Mouse (Mus musculus) stomach, embryonic 14.5 days (tissue): ENCODE measurements around the gene Zfp335. TPM values are rescaled to one million over a fixed set of nuclear protein-coding genes. Genes with fewer than 3 reads are reported as not detected.

ENCODE experiments used
- ATAC-seq: fragments of 200-750 bp; cut with Nextera tagmentation; 2 replicates; pipeline ENCODE4 v1.8.0; 2017; ENCODE audit warnings: low read depth, moderate TSS enrichment; ENCODE audit not compliant: insufficient number of reproducible peaks, insufficient read depth, low FRiP score
- H3K27ac ChIP-seq: fragments of 300-500 bp; sonication (generic); 2 replicates; pipeline ENCODE4 v1.5.1; 2014; ENCODE audit warnings: mild to moderate bottlenecking, low read length, moderate library complexity, mixed read lengths
- H3K27me3 ChIP-seq: fragments of 300-500 bp; sonication (generic); 2 replicates; pipeline ENCODE4 v1.6.1; 2014; ENCODE audit warnings: low read length, control low read depth, mixed read lengths; ENCODE audit not compliant: control insufficient read depth, insufficient read depth
- H3K36me3 ChIP-seq: fragments of 300-500 bp; sonication (generic); 2 replicates; pipeline ENCODE4 v1.6.1; 2014; ENCODE audit warnings: mild to moderate bottlenecking, control low read depth, low read length, moderate library complexity, mixed read lengths; ENCODE audit not compliant: control insufficient read depth, insufficient read depth
- H3K4me1 ChIP-seq: fragments of 300-500 bp; sonication (generic); 2 replicates; pipeline ENCODE4 v1.6.1; 2014; ENCODE audit warnings: low read length, control low read depth, mixed read lengths; ENCODE audit not compliant: control insufficient read depth, insufficient read depth
- H3K4me2 ChIP-seq: fragments of 300-500 bp; sonication (generic); replicated peaks from 2 replicates; pipeline ENCODE4 v1.6.1; 2014; ENCODE audit warnings: low read depth, low read length, control low read depth
- H3K4me3 ChIP-seq: fragments of 300-500 bp; sonication (generic); 2 replicates; pipeline ENCODE4 v1.5.1; 2014; ENCODE audit warnings: low read depth, low read length, control low read depth
- H3K9ac ChIP-seq: fragments of 300-500 bp; sonication (generic); replicated peaks from 2 replicates; pipeline ENCODE4 v1.6.1; 2014; ENCODE audit warnings: low read depth, mild to moderate bottlenecking, control low read depth, low read length, moderate library complexity, mixed read lengths
- H3K9me3 ChIP-seq: fragments of 300-500 bp; sonication (generic); 2 replicates; pipeline ENCODE4 v1.6.1; 2016; ENCODE audit warnings: low read depth, low read length, control low read depth; ENCODE audit not compliant: control insufficient read depth
- WGBS: fragments of 180-500 bp; shearing (Covaris S2); extraction: QIAGEN DNeasy Blood & Tissue Kit; methylation state at CpG from one replicate; pipeline ENCODE4 v1.1.7; 2014; 5-methylcytosine and 5-hydroxymethylcytosine counted together
- polyA plus RNA-seq: library from polyadenylated mRNA; unstranded; fragments of >200 nt; fragmentation: Nextera tagmentation; extraction: Ambion mirVana; gene quantifications from 2 replicates; pipeline ENCODE4 v1.2.1, GENCODE M21; 2014

Zfp335 gene
- polyA plus RNA-seq: 11.8 and 12.7 TPM in 2 replicates

GRCm38 (mm10) chr2:164911086-164912048 lies at the start of gene Zfp335:
TSS of gene Zfp335 (minus strand) at chr2:164911757.
- peak within 1 kb of the TSS; percentile 86 for H3K4me2 ChIP-seq
- peaks cover under 1% of the 10 kb centered on the region for H3K9me3 ChIP-seq
- ATAC-seq: peak; percentile 86
- H3K27ac ChIP-seq: peak within 1 kb of the TSS; percentile 97
- no peaks in the 10 kb centered on the region for H3K27me3 ChIP-seq
- peak within 1 kb of the TSS; percentile 80 for H3K9ac ChIP-seq
- peaks cover 29% of the 10 kb centered on the region for H3K36me3 ChIP-seq
- H3K4me3 ChIP-seq: peak within 1 kb of the TSS; percentile 81
- under 1% methylated on average over 86 of the region's 91 CpGs for WGBS
- H3K4me1 ChIP-seq: peaks cover 16% of the 10 kb centered on the region; the same call in 1 of the 2 replicates

- Histone ChIP-seq H3K4me2 (peak within 1 kb of the TSS; percentile 44), H3K4me1 (peaks cover 8% of the 10 kb centered on the region; the same call in 1 of the 2 replicates), H3K27me3 (no peaks in the 10 kb centered on the region), H3K9me3 (no peaks in the 10 kb centered on the region), H3K27ac (no peak within 1 kb of the TSS), H3K4me3 (peak within 1 kb of the TSS; percentile 53), H3K36me3 (no peaks in the 10 kb centered on the region), H3K9ac (peak within 1 kb of the TSS; percentile 45; the same call in 1 of the 2 replicates)
- peak; percentile 80 for ATAC-seq
- WGBS: 2% methylated on average over 44 of the region's 54 CpGs
Measured at GRCm38 (mm10) chr2:164960716-164961441, 49.3 kb upstream of the Zfp335 start, which contains the start of gene Slc12a5. TSS of gene Slc12a5 (plus strand) at chr2:164960802.

- no peaks in the 10 kb centered on the region for H3K9me3 ChIP-seq
- no peak overlapping the region for H3K27ac ChIP-seq
- no peaks in the 10 kb centered on the region for H3K27me3 ChIP-seq
- H3K9ac ChIP-seq: no peak overlapping the region
- H3K4me3 ChIP-seq: no peak overlapping the region
- H3K4me1 ChIP-seq: peaks cover 8% of the 10 kb centered on the region; the same call in 1 of the 2 replicates
- ATAC-seq: no peak
- WGBS: 67% methylated on average over 9 of the region's 9 CpGs
- no peaks in the 10 kb centered on the region for H3K36me3 ChIP-seq
- no peak overlapping the region for H3K4me2 ChIP-seq
Measured at GRCm38 (mm10) chr2:164957548-164958315, 46.2 kb upstream of the Zfp335 start.

- no peak for ATAC-seq
- H3K4me1 ChIP-seq: peaks cover 2% of the 10 kb centered on the region; the same call in 1 of the 2 replicates
- peaks cover 5% of the 10 kb centered on the region; the same call in 1 of the 2 replicates for H3K27me3 ChIP-seq
- no peak overlapping the region for H3K27ac ChIP-seq
- no peak overlapping the region for H3K4me2 ChIP-seq
- H3K36me3 ChIP-seq: no peaks in the 10 kb centered on the region
- WGBS: 58% methylated on average over 5 of the region's 5 CpGs
- H3K4me3 ChIP-seq: no peak overlapping the region
- H3K9ac ChIP-seq: no peak overlapping the region
- no peaks in the 10 kb centered on the region for H3K9me3 ChIP-seq
Measured at GRCm38 (mm10) chr2:164956195-164956594, 44.6 kb upstream of the Zfp335 start.

- Histone ChIP-seq H3K4me1 (no peaks in the 10 kb centered on the region), H3K9me3 (no peaks in the 10 kb centered on the region), H3K27ac (no peak overlapping the region), H3K36me3 (no peaks in the 10 kb centered on the region), H3K27me3 (peaks cover 10% of the 10 kb centered on the region), H3K4me2 (no peak overlapping the region), H3K4me3 (no peak overlapping the region), H3K9ac (no peak overlapping the region)
- 69% methylated on average over 4 of the region's 4 CpGs for WGBS
- ATAC-seq: no peak
Measured at GRCm38 (mm10) chr2:164955725-164956124, 44.2 kb upstream of the Zfp335 start.

- under 1% methylated on average over 21 of the region's 21 CpGs for WGBS
- peaks cover 6% of the 10 kb centered on the region; the same call in 1 of the 2 replicates for H3K4me1 ChIP-seq
- ATAC-seq: peak; percentile 61
Measured at GRCm38 (mm10) chr2:164953224-164953623, 41.7 kb upstream of the Zfp335 start.

GRCm38 (mm10) chr2:164952448-164952847 lies 40.9 kb upstream of the Zfp335 start:
- H3K36me3 ChIP-seq: no peaks in the 10 kb centered on the region
- no peaks in the 10 kb centered on the region for H3K9me3 ChIP-seq
- no peak overlapping the region for H3K4me3 ChIP-seq
- H3K9ac ChIP-seq: no peak overlapping the region
- H3K27ac ChIP-seq: no peak overlapping the region
- H3K4me2 ChIP-seq: no peak overlapping the region
- H3K4me1 ChIP-seq: peaks cover 6% of the 10 kb centered on the region; the same call in 1 of the 2 replicates
- no peak for ATAC-seq
- peaks cover 40% of the 10 kb centered on the region for H3K27me3 ChIP-seq
- WGBS: 39% methylated on average over 13 of the region's 13 CpGs

More at GRCm38 (mm10) chr2:164953224-164953623, 41.7 kb upstream of the Zfp335 start:
- H3K36me3 ChIP-seq: no peaks in the 10 kb centered on the region
- no peak overlapping the region for H3K4me3 ChIP-seq
- H3K9ac ChIP-seq: no peak overlapping the region
- H3K4me2 ChIP-seq: no peak overlapping the region; the same call in 1 of the 2 replicates
- no peak overlapping the region for H3K27ac ChIP-seq
- H3K9me3 ChIP-seq: no peaks in the 10 kb centered on the region
- H3K27me3 ChIP-seq: peaks cover 34% of the 10 kb centered on the region
